Mouse (Mus musculus) ES-E14 (cell line): ENCODE measurements at regions not wholly inside any gene's neighbourhood (a gene's known extent, or its start where the extent isn't known, plus 50 kb on each side); places are given as distances from the start of the nearest gene placed in this dataset.

ENCODE experiments used
- CHD2 ChIP-seq: IDR thresholded peaks from 2 replicates; pipeline ENCODE4 v1.6.1; 2014; ENCODE audit warnings: mild to moderate bottlenecking, low read depth, low read length, inconsistent platforms
- HCFC1 ChIP-seq: IDR thresholded peaks from 2 replicates; pipeline ENCODE4 v1.6.1; 2012; ENCODE audit warnings: low read length, inconsistent platforms, borderline replicate concordance; ENCODE audit not compliant: insufficient read depth
- MAFK ChIP-seq: IDR thresholded peaks from 2 replicates; pipeline ENCODE4 v1.6.1; 2014; ENCODE audit warnings: mild to moderate bottlenecking, low read depth, low read length, inconsistent platforms; ENCODE audit not compliant: insufficient read depth
- ZNF384 ChIP-seq: IDR thresholded peaks from 2 replicates; pipeline ENCODE4 v1.6.1; 2012; ENCODE audit warnings: low read depth, low read length, inconsistent platforms

DNA sequence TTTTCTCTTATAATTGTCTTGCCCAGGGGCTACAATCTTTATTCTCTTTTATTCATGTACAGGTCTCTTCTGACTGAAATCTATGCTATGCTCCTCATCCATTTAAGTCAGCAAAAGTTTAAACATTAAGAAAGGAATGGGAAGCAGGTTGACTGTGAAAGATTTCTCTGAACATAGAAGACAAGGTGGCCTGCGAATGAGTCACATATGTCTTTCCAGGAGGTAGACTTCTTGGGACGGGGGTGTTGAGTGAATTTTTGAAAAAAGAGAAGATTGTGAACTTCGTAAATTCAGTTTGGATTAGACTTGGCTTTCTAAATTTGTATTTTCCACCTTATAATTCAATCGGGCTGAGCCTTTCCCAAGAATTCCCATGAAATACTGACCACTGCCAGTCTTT, 384.3 kb downstream of the Tmem132b start:
- TF ChIP-seq MAFK (no peak), ZNF384 (no peak), HCFC1 (no peak), CHD2 (no peak)
